Mouse (Mus musculus) kidney, adult 2 months (tissue): ENCODE results near the gene Metrnl.

Experiments
- CTCF ChIP-seq: fragments of 200-500 bp; conservative IDR thresholded peaks from 2 replicates; pipeline ENCODE4 v1.5.1; 2011; ENCODE audit warnings: low read depth, mild to moderate bottlenecking, control low read depth, low read length, moderate library complexity, mixed read lengths; ENCODE audit not compliant: insufficient read depth, insufficient read length
- POLR2A ChIP-seq: fragments of 200-500 bp; IDR thresholded peaks from one replicate; pipeline ENCODE4 v1.6.1; 2011; ENCODE audit warnings: low read depth, low read length, control low read depth

DNA sequence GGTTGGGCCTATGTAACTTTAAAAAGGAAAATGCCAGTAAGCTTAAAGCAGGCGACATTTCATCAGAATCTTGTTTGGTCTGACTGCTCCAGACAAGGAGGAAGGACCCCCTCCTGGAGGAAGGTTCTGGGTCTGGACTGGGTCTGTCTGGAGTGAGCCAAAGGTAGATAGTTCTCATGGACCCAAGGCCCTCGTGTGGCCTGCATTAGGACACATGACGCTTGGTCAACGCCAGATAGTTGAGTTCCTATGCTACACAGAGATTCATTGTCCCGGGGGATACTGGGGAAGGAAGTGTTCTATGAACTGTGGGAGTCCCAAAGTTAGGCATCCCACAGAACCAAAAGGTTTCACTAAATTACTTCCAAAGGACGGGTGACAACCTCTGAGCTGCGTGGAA is 27.7 kb upstream of the Metrnl start:
- TF ChIP-seq POLR2A (no peak), CTCF (no peak)
